Mouse (Mus musculus) stomach, postnatal 0 days (tissue): ENCODE measurements at regions not wholly inside any gene's neighbourhood (a gene's known extent, or its start where the extent isn't known, plus 50 kb on each side); places are given as distances from the start of the nearest gene placed in this dataset.

Source experiments
- CTCF ChIP-seq: IDR thresholded peaks from 2 replicates; pipeline ENCODE4 v1.5.1; 2016; ENCODE audit warnings: antibody characterized with exemption, low read depth, mild to moderate bottlenecking, moderate library complexity
- EP300 ChIP-seq: optimal IDR thresholded peaks from 2 replicates; pipeline ENCODE3; 2016; ENCODE audit warnings: antibody characterized with exemption

DNA sequence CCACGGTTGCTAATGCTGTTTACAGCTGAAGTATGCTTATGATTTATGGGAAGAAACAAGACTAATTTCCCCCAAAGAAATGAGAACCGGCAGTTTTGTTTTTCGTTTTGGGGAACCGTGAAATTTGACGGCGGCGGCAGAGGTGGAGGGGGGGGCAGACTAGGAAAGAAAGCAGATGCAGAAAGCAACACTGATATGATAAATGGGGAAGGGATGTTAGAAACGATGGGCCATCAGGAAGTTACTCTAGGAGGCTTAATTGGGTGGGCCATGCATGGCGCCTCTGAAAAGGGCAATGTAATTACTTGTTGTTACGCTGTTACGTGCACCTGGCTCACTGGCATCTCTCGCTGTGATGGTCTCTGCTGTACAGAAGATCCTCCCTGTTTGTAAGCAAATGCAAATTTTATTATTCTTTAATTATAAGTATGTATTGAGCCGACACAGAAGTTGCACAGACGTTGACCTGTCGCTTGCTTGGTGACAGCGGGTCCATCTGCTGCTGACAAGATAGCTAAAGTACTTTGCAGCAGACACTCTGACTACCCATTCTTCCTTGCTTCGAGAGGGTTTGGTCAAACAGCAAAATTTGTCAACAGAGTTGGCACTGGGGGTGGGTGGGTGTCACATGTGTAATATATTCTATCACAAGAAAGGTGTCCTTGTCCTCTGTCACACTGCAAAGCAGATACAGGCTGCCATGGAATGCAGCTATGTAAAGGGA is 53.4 kb upstream of the Slc7a1 start:
- TF ChIP-seq EP300 = no peak
- TF ChIP-seq CTCF = no peak
